Mouse (Mus musculus): ENCODE results near the gene Kif20b. TPM values are rescaled to one million over a fixed set of nuclear protein-coding genes. Genes with fewer than 3 reads are reported as not detected.

Kif20b gene
- polyA plus RNA-seq, 1 experiment, result 0.56 TPM

- DNase-seq, result no peak
- H3K4me1 ChIP-seq (ENCODE audit: control insufficient read depth, insufficient read depth, low read length), result no peaks in the 10 kb centered on the region
- TF ChIP-seq CTCF (IDR thresholded peaks at IDR 0.05; ENCODE audit: borderline replicate concordance, insufficient read depth, low read depth, low read length) (no peak), POLR2A (IDR thresholded peaks at IDR 0.05; ENCODE audit: borderline replicate concordance, insufficient read depth, low read length) (no peak)
- H3K27ac ChIP-seq (ENCODE audit: insufficient read depth, low read length), result no peak overlapping the region
- WGBS, result 84% methylated on average over 2 of the region's 2 CpGs
- H3K27me3 ChIP-seq (ENCODE audit: control insufficient read depth, insufficient read depth, low read length), result no peaks in the 10 kb centered on the region
- H3K4me3 ChIP-seq (replicated peaks; ENCODE audit: insufficient read depth, low read depth, low read length), result no peak overlapping the region
Measured at GRCm38 (mm10) chr19:34901735-34902134, 20.4 kb upstream of the Kif20b start.

GRCm38 (mm10) chr19:34904032-34904431, 18.1 kb upstream of the Kif20b start:
- no peaks in the 10 kb centered on the region for H3K27me3 ChIP-seq (ENCODE audit: control insufficient read depth, insufficient read depth, low read length)
- H3K4me1 ChIP-seq (ENCODE audit: control insufficient read depth, insufficient read depth, low read length), result no peaks in the 10 kb centered on the region
- no peak overlapping the region for H3K27ac ChIP-seq (ENCODE audit: insufficient read depth, low read length)
- DNase-seq, result no peak
- no peak for TF ChIP-seq POLR2A (IDR thresholded peaks at IDR 0.05; ENCODE audit: borderline replicate concordance, insufficient read depth, low read length)
- no peak overlapping the region for H3K4me3 ChIP-seq (replicated peaks; ENCODE audit: insufficient read depth, low read depth, low read length)
- WGBS, result 67% methylated on average over 5 of the region's 5 CpGs

GRCm38 (mm10) chr19:34905424-34905823, 16.7 kb upstream of the Kif20b start:
- WGBS, result 97% methylated on average over 7 of the region's 7 CpGs
- TF ChIP-seq CTCF (IDR thresholded peaks at IDR 0.05; ENCODE audit: borderline replicate concordance, insufficient read depth, low read depth, low read length) (no peak), POLR2A (IDR thresholded peaks at IDR 0.05; ENCODE audit: borderline replicate concordance, insufficient read depth, low read length) (no peak)
- Histone ChIP-seq H3K27me3 (ENCODE audit: control insufficient read depth, insufficient read depth, low read length) (no peaks in the 10 kb centered on the region), H3K4me3 (replicated peaks; ENCODE audit: insufficient read depth, low read depth, low read length) (no peak overlapping the region), H3K4me1 (ENCODE audit: control insufficient read depth, insufficient read depth, low read length) (no peaks in the 10 kb centered on the region), H3K27ac (ENCODE audit: insufficient read depth, low read length) (no peak overlapping the region)
- no peak for DNase-seq

GRCm38 (mm10) chr19:34906772-34907171, 15.4 kb upstream of the Kif20b start:
- Histone ChIP-seq H3K27ac (ENCODE audit: insufficient read depth, low read length) (no peak overlapping the region), H3K4me1 (ENCODE audit: control insufficient read depth, insufficient read depth, low read length) (no peaks in the 10 kb centered on the region), H3K4me3 (replicated peaks; ENCODE audit: insufficient read depth, low read depth, low read length) (no peak overlapping the region), H3K27me3 (ENCODE audit: control insufficient read depth, insufficient read depth, low read length) (no peaks in the 10 kb centered on the region)
- no peak for DNase-seq
- WGBS, result 81% methylated on average over 5 of the region's 5 CpGs
- no peak for TF ChIP-seq CTCF (IDR thresholded peaks at IDR 0.05; ENCODE audit: borderline replicate concordance, insufficient read depth, low read depth, low read length)
- no peak for TF ChIP-seq POLR2A (IDR thresholded peaks at IDR 0.05; ENCODE audit: borderline replicate concordance, insufficient read depth, low read length)

GRCm38 (mm10) chr19:34912366-34912765, 9.8 kb upstream of the Kif20b start:
- H3K27ac ChIP-seq (ENCODE audit: insufficient read depth, low read length), result no peak overlapping the region
- no peaks in the 10 kb centered on the region for H3K27me3 ChIP-seq (ENCODE audit: control insufficient read depth, insufficient read depth, low read length)
- TF ChIP-seq POLR2A (IDR thresholded peaks at IDR 0.05; ENCODE audit: borderline replicate concordance, insufficient read depth, low read length), result no peak
- TF ChIP-seq CTCF (IDR thresholded peaks at IDR 0.05; ENCODE audit: borderline replicate concordance, insufficient read depth, low read depth, low read length), result no peak
- no peak overlapping the region for H3K4me3 ChIP-seq (replicated peaks; ENCODE audit: insufficient read depth, low read depth, low read length)
- no peaks in the 10 kb centered on the region for H3K4me1 ChIP-seq (ENCODE audit: control insufficient read depth, insufficient read depth, low read length)
- no peak for DNase-seq

- Histone ChIP-seq H3K27me3 (ENCODE audit: control insufficient read depth, insufficient read depth, low read length) (no peaks in the 10 kb centered on the region), H3K4me3 (replicated peaks; ENCODE audit: insufficient read depth, low read depth, low read length) (no peak overlapping the region)
- WGBS, result 92% methylated on average over 4 of the region's 4 CpGs
Measured at GRCm38 (mm10) chr19:34920066-34920465, 2.1 kb upstream of the Kif20b start.

GRCm38 (mm10) chr19:34920531-34920930, 1.6 kb upstream of the Kif20b start:
- no peak overlapping the region for H3K4me3 ChIP-seq (replicated peaks; ENCODE audit: insufficient read depth, low read depth, low read length)
- TF ChIP-seq CTCF (IDR thresholded peaks at IDR 0.05; ENCODE audit: borderline replicate concordance, insufficient read depth, low read depth, low read length), result no peak
- TF ChIP-seq POLR2A (IDR thresholded peaks at IDR 0.05; ENCODE audit: borderline replicate concordance, insufficient read depth, low read length), result no peak
- 77% methylated on average over 3 of the region's 3 CpGs for WGBS
- H3K27ac ChIP-seq (ENCODE audit: insufficient read depth, low read length), result no peak overlapping the region
- no peaks in the 10 kb centered on the region for H3K4me1 ChIP-seq (ENCODE audit: control insufficient read depth, insufficient read depth, low read length)
- no peaks in the 10 kb centered on the region for H3K27me3 ChIP-seq (ENCODE audit: control insufficient read depth, insufficient read depth, low read length)
- DNase-seq, result no peak

More at GRCm38 (mm10) chr19:34920066-34920465, 2.1 kb upstream of the Kif20b start:
- no peak overlapping the region for H3K27ac ChIP-seq (ENCODE audit: insufficient read depth, low read length)
- no peaks in the 10 kb centered on the region for H3K4me1 ChIP-seq (ENCODE audit: control insufficient read depth, insufficient read depth, low read length)
- no peak for TF ChIP-seq POLR2A (IDR thresholded peaks at IDR 0.05; ENCODE audit: borderline replicate concordance, insufficient read depth, low read length)
- TF ChIP-seq CTCF (IDR thresholded peaks at IDR 0.05; ENCODE audit: borderline replicate concordance, insufficient read depth, low read depth, low read length), result no peak
- DNase-seq, result no peak

GRCm38 (mm10) chr19:34921253-34921651, 909 bp upstream of the Kif20b start:
- WGBS, result 17% methylated on average over 7 of the region's 7 CpGs
- H3K27me3 ChIP-seq (ENCODE audit: control insufficient read depth, insufficient read depth, low read length), result no peaks in the 10 kb centered on the region
- H3K27ac ChIP-seq (ENCODE audit: insufficient read depth, low read length), result no peak overlapping the region
- peak overlapping the region; percentile 97 for H3K4me3 ChIP-seq (replicated peaks; ENCODE audit: insufficient read depth, low read depth, low read length)
- TF ChIP-seq POLR2A (IDR thresholded peaks at IDR 0.05; ENCODE audit: borderline replicate concordance, insufficient read depth, low read length) (no peak), CTCF (IDR thresholded peaks at IDR 0.05; ENCODE audit: borderline replicate concordance, insufficient read depth, low read depth, low read length) (no peak)
- H3K4me1 ChIP-seq (ENCODE audit: control insufficient read depth, insufficient read depth, low read length), result no peaks in the 10 kb centered on the region
- DNase-seq, result peak in 1 of 2 experiments; percentile 4
